Mouse (Mus musculus) C2C12 (cell line): ENCODE measurements at regions not wholly inside any gene's neighbourhood (a gene's known extent, or its start where the extent isn't known, plus 50 kb on each side); places are given as distances from the start of the nearest gene placed in this dataset.

ENCODE experiments used
- H3K27me3 ChIP-seq: one replicate; pipeline ENCODE4 v1.6.1; 2011; ENCODE audit not compliant: control insufficient read depth, insufficient read depth, insufficient read length
- H3K36me3 ChIP-seq: one replicate; pipeline ENCODE4 v1.6.1; 2011; ENCODE audit not compliant: control insufficient read depth, insufficient read depth
- H3K4me3 ChIP-seq: one replicate; pipeline ENCODE4 v1.5.1; 2011; ENCODE audit warnings: mild to moderate bottlenecking, control low read depth; ENCODE audit not compliant: poor library complexity, insufficient read depth, severe bottlenecking
- H3K79me2 ChIP-seq: one replicate; pipeline ENCODE4 v1.6.1; 2011; ENCODE audit not compliant: control insufficient read depth, insufficient read depth
- H3K79me3 ChIP-seq: one replicate; pipeline ENCODE4 v1.6.1; 2011; ENCODE audit warnings: low read depth, control low read depth
- H3ac ChIP-seq: one replicate; pipeline ENCODE3; 2011; ENCODE audit warnings: low read depth; ENCODE audit not compliant: control insufficient read depth, insufficient read length
- CEBPB ChIP-seq: IDR thresholded peaks from one replicate; pipeline ENCODE4 v1.6.1; 2011; ENCODE audit warnings: low read depth, mild to moderate bottlenecking, control low read depth, moderate library complexity
- CTCF ChIP-seq: IDR thresholded peaks from one replicate; pipeline ENCODE4 v1.5.1; 2011; ENCODE audit not compliant: control insufficient read depth, insufficient read depth, insufficient read length
- FOSL1 ChIP-seq: IDR thresholded peaks from one replicate; pipeline ENCODE4 v1.8.0; 2011; ENCODE audit warnings: mild to moderate bottlenecking, low read length; ENCODE audit not compliant: poor library complexity, insufficient read depth, severe bottlenecking
- MAX ChIP-seq: IDR thresholded peaks from one replicate; pipeline ENCODE4 v1.6.1; 2011; ENCODE audit warnings: mild to moderate bottlenecking, control low read depth
- MYOD1 ChIP-seq: IDR thresholded peaks from one replicate; pipeline ENCODE4 v1.6.1; 2011; ENCODE audit warnings: low read depth; ENCODE audit not compliant: control insufficient read depth, insufficient read length
- MYOG ChIP-seq: IDR thresholded peaks from one replicate; pipeline ENCODE4 v1.6.1; 2011; ENCODE audit not compliant: control insufficient read depth, insufficient read length; ENCODE audit errors: extremely low read depth
- USF1 ChIP-seq: IDR thresholded peaks from one replicate; pipeline ENCODE4 v1.6.1; 2011; ENCODE audit warnings: low read depth, mild to moderate bottlenecking, control low read depth, moderate library complexity

DNA sequence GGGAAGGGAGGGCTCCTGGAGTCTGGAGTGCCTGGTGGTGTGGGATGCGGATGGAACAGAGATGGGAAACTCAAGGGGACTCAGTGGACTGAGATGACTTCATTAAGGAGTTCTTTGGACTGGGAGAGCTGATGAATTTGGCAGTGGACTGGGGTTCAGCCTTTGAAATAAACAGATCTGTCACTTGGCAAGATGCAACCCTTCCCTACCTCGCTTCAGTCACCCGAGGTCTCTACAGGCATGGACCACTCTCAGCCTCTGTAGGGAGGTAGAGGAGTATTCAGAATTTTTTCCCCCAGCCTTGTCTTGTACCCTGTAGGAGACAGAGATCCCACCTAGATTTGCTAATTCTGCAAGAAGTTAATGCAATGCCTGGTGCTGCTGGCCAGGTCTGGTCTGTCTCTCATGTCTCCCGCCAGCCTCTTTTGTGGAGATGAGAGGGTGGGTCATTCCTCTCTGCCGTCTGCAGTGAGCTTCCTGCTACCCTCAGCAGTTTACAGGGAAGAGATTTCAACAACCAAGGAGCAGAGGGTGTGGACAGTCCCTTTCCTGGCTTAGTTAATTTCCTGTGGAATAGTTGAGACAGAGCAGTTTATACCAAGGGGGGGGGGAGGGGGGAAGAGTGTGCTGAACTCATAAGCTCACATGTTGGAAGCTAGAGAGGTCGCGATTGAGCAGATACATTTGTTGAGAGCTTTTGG is 261.0 kb downstream of the Rps24 start:
- Histone ChIP-seq H3K79me3 (no peaks in the 10 kb centered on the region), H3K79me2 (no peaks in the 10 kb centered on the region), H3K4me3 (no peak overlapping the region), H3K27me3 (peaks cover 22% of the 10 kb centered on the region), H3K36me3 (no peaks in the 10 kb centered on the region), H3ac (no peak overlapping the region)
- TF ChIP-seq USF1 (no peak), CTCF (no peak)

DNA sequence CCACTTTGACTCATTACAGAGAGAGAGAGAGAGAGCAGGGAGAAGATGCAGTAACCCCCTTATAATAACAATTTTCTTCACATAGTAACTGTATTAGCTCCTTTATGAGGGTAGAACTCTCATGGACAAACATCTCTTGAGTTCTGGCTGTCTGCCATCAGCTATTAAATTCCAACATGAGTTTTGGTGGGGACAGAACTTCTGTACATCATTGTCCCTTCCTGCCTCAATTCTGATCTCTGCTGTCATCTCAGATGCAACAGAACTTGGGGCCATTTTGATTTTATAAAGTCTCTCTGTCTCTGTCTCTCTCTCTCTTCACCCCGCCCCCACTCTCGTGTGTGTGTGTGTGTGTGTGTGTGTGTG is 261.6 kb downstream of the Rps24 start:
- Histone ChIP-seq H3K79me2 (no peaks in the 10 kb centered on the region), H3K4me3 (no peak overlapping the region), H3ac (no peak overlapping the region), H3K36me3 (no peaks in the 10 kb centered on the region), H3K79me3 (no peaks in the 10 kb centered on the region), H3K27me3 (peaks cover 22% of the 10 kb centered on the region)
- TF ChIP-seq CTCF, result no peak
- TF ChIP-seq MYOD1, result no peak
- TF ChIP-seq FOSL1, result no peak
- no peak for TF ChIP-seq USF1
- no peak for TF ChIP-seq MYOG
- no peak for TF ChIP-seq MAX
- TF ChIP-seq CEBPB, result no peak

DNA sequence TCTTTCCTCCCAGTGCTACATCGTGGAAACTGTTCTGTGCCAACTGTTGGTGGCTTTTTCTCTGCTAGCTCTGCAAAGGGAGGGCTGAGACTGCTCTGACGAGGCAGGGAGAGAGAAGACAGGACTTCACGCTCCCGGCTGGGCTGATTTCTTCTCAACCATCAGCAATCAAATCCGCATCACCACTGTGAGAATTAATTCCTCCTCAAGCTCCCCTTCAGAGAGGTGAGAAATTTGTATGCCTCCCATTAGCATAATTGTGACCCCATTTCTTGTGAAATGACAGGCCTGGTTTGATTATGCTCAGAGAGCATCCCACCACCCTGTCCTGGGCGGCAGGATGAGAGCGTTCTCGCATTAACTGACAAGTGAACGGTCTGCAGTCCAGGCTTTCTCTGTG is 262.4 kb downstream of the Rps24 start:
- no peak for TF ChIP-seq CEBPB
- no peak for TF ChIP-seq MYOD1
- no peak for TF ChIP-seq MYOG
- TF ChIP-seq USF1, result no peak
- TF ChIP-seq FOSL1, result no peak
- no peak for TF ChIP-seq CTCF
- no peak for TF ChIP-seq MAX
- H3ac ChIP-seq, result no peak overlapping the region
- H3K4me3 ChIP-seq, result no peak overlapping the region
- H3K36me3 ChIP-seq, result no peaks in the 10 kb centered on the region
- no peaks in the 10 kb centered on the region for H3K79me2 ChIP-seq
- H3K79me3 ChIP-seq, result no peaks in the 10 kb centered on the region
- H3K27me3 ChIP-seq, result peaks cover 22% of the 10 kb centered on the region

DNA sequence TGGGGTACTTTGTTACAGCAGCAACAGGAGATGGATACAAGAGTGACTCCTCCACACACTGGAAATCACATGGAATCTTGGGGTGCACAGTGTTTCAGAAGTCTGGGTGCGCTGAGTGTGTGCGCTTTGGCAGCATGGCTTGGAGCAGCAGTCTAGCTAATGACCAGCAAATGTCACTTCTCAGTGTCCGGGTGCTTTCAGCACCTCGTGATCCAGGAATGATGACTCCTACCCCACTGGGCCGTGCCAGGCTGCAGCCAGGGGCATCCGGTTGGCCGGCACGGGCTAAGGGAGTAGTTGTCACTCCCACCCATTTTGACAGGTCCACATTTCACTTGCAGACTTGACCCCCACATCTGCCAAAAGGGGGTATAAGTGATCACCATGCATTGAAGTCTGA is 264.3 kb downstream of the Rps24 start:
- Histone ChIP-seq H3K79me2 (no peaks in the 10 kb centered on the region), H3K79me3 (no peaks in the 10 kb centered on the region), H3K36me3 (no peaks in the 10 kb centered on the region), H3ac (no peak overlapping the region), H3K27me3 (peaks cover 19% of the 10 kb centered on the region), H3K4me3 (no peak overlapping the region)
- TF ChIP-seq FOSL1, result no peak
- TF ChIP-seq MAX, result no peak
- no peak for TF ChIP-seq CTCF
- TF ChIP-seq MYOG, result no peak
- TF ChIP-seq CEBPB, result no peak
- no peak for TF ChIP-seq MYOD1
- no peak for TF ChIP-seq USF1

DNA sequence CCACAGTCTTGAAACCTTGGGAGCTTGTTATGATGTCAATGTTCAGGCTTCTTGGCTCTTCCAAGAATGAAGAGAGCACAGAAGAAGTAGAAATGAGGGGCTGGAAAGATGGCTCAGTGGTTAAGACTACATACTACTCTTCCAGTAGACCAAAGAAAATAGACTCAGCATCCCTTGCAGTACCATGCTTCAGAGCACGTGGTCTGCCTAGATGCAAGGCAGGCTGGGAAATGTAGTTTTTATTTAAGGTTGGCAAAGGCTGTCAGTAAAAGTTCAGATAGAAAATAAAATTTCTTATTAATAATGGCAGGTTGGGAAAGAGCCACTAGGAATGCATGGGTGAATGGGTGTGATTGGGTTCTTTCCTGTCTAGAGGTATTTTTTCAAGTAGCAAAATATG is 267.8 kb downstream of the Rps24 start:
- H3ac ChIP-seq, result no peak overlapping the region
- H3K4me3 ChIP-seq, result no peak overlapping the region
- no peaks in the 10 kb centered on the region for H3K79me3 ChIP-seq
- peaks cover 11% of the 10 kb centered on the region for H3K27me3 ChIP-seq
- no peaks in the 10 kb centered on the region for H3K79me2 ChIP-seq
- TF ChIP-seq MYOD1, result no peak
- TF ChIP-seq USF1, result peak; percentile 47
- no peaks in the 10 kb centered on the region for H3K36me3 ChIP-seq

DNA sequence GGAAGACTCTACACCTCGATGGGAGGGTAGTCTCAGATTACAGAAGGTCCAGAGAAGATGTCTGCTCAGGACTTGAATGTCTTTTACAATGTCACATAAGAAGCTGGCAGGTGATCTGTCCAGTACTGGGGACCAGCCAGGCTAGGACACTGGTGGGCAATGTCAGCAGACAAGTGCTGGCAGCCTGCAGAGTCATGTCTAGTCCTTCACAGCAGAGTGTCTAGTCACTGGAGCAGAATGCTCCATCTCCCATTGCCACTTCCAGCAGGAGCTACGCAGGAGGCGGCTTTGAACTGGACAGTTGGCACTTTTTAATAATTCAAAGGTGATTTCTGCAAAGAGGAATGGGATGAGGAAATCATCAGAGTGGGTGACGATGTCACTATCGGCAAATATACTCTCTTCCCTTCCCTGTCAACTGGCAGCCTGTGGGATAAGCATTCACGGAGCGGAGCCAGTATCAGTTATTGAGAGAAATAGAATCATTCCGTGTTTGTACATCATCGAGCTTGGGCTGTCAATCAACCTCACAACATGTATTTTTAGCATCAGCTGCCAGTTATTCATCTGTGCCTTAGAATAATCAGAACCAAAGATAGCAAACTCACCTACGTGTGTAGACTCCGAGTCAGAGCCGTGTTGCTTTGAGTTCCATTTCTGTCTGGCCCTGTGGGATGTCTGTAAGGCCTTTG is 268.6 kb downstream of the Rps24 start:
- H3K79me3 ChIP-seq, result no peaks in the 10 kb centered on the region
- no peaks in the 10 kb centered on the region for H3K79me2 ChIP-seq
- H3K27me3 ChIP-seq, result peaks cover 15% of the 10 kb centered on the region
- H3ac ChIP-seq, result no peak overlapping the region
- H3K36me3 ChIP-seq, result no peaks in the 10 kb centered on the region
- H3K4me3 ChIP-seq, result no peak overlapping the region
- no peak for TF ChIP-seq CTCF
- no peak for TF ChIP-seq USF1
- TF ChIP-seq MYOD1, result no peak
- TF ChIP-seq CEBPB, result no peak
- TF ChIP-seq MYOG, result no peak
- no peak for TF ChIP-seq FOSL1
- TF ChIP-seq MAX, result no peak
